Mouse (Mus musculus): ENCODE measurements at regions not wholly inside any gene's neighbourhood (a gene's known extent, or its start where the extent isn't known, plus 50 kb on each side); places are given as distances from the start of the nearest gene placed in this dataset.

GRCm38 (mm10) chr13:69987181-69987580 is 185.0 kb downstream of the Med10 start:
- Histone ChIP-seq H3K9me3 (ENCODE audit: control insufficient read depth, low read length) (no peaks in the 10 kb centered on the region), H3K9ac (ENCODE audit: low read depth, low read length) (no peak overlapping the region), H3K36me3 (ENCODE audit: control insufficient read depth, insufficient read depth, low read length) (no peaks in the 10 kb centered on the region), H3K4me2 (ENCODE audit: low read depth, low read length) (no peak overlapping the region), H3K4me3 (ENCODE audit: low read depth, low read length) (no peak overlapping the region), H3K4me1 (ENCODE audit: control insufficient read depth, insufficient read depth, low read length) (peaks cover 5% of the 10 kb centered on the region; the same call in 1 of the 2 replicates), H3K27me3 (replicated peaks; ENCODE audit: control insufficient read depth, insufficient read depth, low read length) (no peaks in the 10 kb centered on the region), H3K27ac (replicated peaks; ENCODE audit: low read depth, low read length) (no peak overlapping the region)
- WGBS: 27% methylated on average over 10 of the region's 10 CpGs
- ATAC-seq (ENCODE audit: low read depth) (no peak), DNase-seq (ENCODE audit: low spot score) (peak; percentile 76)

DNA sequence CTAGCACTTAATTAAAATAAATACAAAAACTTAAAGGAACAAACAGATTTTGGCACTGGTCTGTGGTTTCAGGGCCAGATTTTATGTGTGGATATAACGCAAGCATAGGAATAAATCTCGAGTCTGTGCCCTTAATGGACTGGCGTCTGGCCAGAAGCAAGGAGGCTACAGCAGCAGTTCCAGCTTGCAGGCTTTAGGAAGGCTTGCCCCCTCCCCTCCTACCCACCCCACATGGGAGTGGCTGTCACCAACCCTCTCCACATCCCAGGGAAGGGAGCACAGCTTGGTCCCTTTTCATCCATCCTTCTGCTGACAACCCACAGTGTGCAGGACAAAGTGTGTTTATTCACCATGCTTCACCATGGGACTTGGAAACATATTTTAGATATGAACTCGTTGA is 186.1 kb downstream of the Med10 start:
- Histone ChIP-seq H3K9me3 (ENCODE audit: control insufficient read depth, low read length) (no peaks in the 10 kb centered on the region), H3K27me3 (replicated peaks; ENCODE audit: control insufficient read depth, insufficient read depth, low read length) (no peaks in the 10 kb centered on the region), H3K4me2 (ENCODE audit: low read depth, low read length) (no peak overlapping the region), H3K9ac (ENCODE audit: low read depth, low read length) (no peak overlapping the region), H3K27ac (replicated peaks; ENCODE audit: low read depth, low read length) (no peak overlapping the region), H3K4me1 (ENCODE audit: control insufficient read depth, insufficient read depth, low read length) (peaks cover 5% of the 10 kb centered on the region; the same call in 1 of the 2 replicates), H3K4me3 (ENCODE audit: low read depth, low read length) (no peak overlapping the region), H3K36me3 (ENCODE audit: control insufficient read depth, insufficient read depth, low read length) (no peaks in the 10 kb centered on the region)
- ATAC-seq (ENCODE audit: low read depth) (no peak; the same call in 1 of the 2 replicates), DNase-seq (ENCODE audit: low spot score) (peak; percentile 48)
- WGBS: 39% methylated on average over 4 of the region's 4 CpGs

GRCm38 (mm10) chr13:69991253-69991891 is 189.2 kb downstream of the Med10 start:
- H3K27ac ChIP-seq (replicated peaks; ENCODE audit: low read depth, low read length): no peak overlapping the region
- no peaks in the 10 kb centered on the region for H3K36me3 ChIP-seq (ENCODE audit: control insufficient read depth, insufficient read depth, low read length)
- no peak overlapping the region for H3K4me2 ChIP-seq (ENCODE audit: low read depth, low read length)
- 32% methylated on average over 11 of the region's 11 CpGs for WGBS
- ATAC-seq (ENCODE audit: low read depth): no peak
- peaks cover 5% of the 10 kb centered on the region; the same call in 1 of the 2 replicates for H3K4me1 ChIP-seq (ENCODE audit: control insufficient read depth, insufficient read depth, low read length)
- no peak for DNase-seq (ENCODE audit: low spot score)
- H3K9ac ChIP-seq (ENCODE audit: low read depth, low read length): no peak overlapping the region
- H3K9me3 ChIP-seq (ENCODE audit: control insufficient read depth, low read length): no peaks in the 10 kb centered on the region
- no peak overlapping the region for H3K4me3 ChIP-seq (ENCODE audit: low read depth, low read length)
- H3K27me3 ChIP-seq (replicated peaks; ENCODE audit: control insufficient read depth, insufficient read depth, low read length): no peaks in the 10 kb centered on the region

GRCm38 (mm10) chr13:69991892-69992261 is 189.7 kb downstream of the Med10 start:
- H3K27ac ChIP-seq (replicated peaks; ENCODE audit: low read depth, low read length): no peak overlapping the region
- WGBS: 54% methylated on average over 14 of the region's 14 CpGs
- ATAC-seq (ENCODE audit: low read depth) (no peak), DNase-seq (ENCODE audit: low spot score) (no peak)
- H3K9ac ChIP-seq (ENCODE audit: low read depth, low read length): no peak overlapping the region
- no peak overlapping the region for H3K4me2 ChIP-seq (ENCODE audit: low read depth, low read length)
- H3K9me3 ChIP-seq (ENCODE audit: control insufficient read depth, low read length): no peaks in the 10 kb centered on the region
- H3K4me3 ChIP-seq (ENCODE audit: low read depth, low read length): no peak overlapping the region
- H3K27me3 ChIP-seq (replicated peaks; ENCODE audit: control insufficient read depth, insufficient read depth, low read length): no peaks in the 10 kb centered on the region
- H3K36me3 ChIP-seq (ENCODE audit: control insufficient read depth, insufficient read depth, low read length): no peaks in the 10 kb centered on the region
- peaks cover 5% of the 10 kb centered on the region; the same call in 1 of the 2 replicates for H3K4me1 ChIP-seq (ENCODE audit: control insufficient read depth, insufficient read depth, low read length)

DNA sequence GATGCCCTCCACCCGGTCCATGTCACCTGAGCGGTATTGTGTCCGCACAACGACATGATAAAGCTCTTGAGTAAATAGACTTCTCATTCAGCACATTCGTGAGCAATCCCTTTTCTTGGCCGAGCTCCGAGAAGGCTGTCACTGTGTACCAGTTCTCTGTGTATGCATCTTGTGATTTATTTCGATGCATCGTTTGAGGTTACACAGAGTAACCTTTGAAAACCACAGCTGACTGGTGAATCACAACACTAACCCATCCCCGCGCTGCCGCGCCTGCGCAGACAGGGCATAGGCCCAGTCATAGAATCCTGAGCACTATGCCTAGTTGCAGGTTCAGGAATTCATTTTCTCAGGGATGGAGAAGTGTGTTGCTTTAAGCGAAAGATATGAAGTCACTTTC is 201.4 kb downstream of the Med10 start:
- ATAC-seq (ENCODE audit: low read depth): no peak
- no peak for DNase-seq (ENCODE audit: low spot score)
- Histone ChIP-seq H3K36me3 (ENCODE audit: control insufficient read depth, insufficient read depth, low read length) (no peaks in the 10 kb centered on the region), H3K4me3 (ENCODE audit: low read depth, low read length) (no peak overlapping the region), H3K27ac (replicated peaks; ENCODE audit: low read depth, low read length) (no peak overlapping the region), H3K9ac (ENCODE audit: low read depth, low read length) (no peak overlapping the region), H3K27me3 (replicated peaks; ENCODE audit: control insufficient read depth, insufficient read depth, low read length) (no peaks in the 10 kb centered on the region), H3K9me3 (ENCODE audit: control insufficient read depth, low read length) (no peaks in the 10 kb centered on the region), H3K4me1 (ENCODE audit: control insufficient read depth, insufficient read depth, low read length) (no peaks in the 10 kb centered on the region), H3K4me2 (ENCODE audit: low read depth, low read length) (no peak overlapping the region)
- WGBS: 88% methylated on average over 15 of the region's 15 CpGs

DNA sequence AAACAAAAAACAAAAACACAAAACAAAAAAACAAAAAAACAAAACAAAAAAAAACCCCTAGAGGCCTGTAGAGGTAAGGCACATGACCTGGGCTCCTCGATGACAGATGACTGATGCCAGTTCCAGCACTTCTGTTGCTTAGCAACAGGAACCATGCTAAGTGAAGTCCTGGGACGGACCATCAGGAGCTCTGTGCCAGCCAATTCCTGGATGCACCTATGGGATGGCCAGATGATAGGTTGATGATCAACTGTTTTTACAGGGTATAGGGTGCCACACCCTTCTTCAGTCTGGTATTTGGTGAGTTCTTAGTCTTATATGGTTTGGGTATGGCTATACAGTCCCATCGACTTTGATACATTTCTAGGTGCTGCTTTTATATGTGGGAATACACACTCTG is 209.9 kb downstream of the Med10 start:
- WGBS: 55% methylated on average over 3 of the region's 3 CpGs
- no peaks in the 10 kb centered on the region for H3K4me1 ChIP-seq (ENCODE audit: control insufficient read depth, insufficient read depth, low read length)
- no peak for DNase-seq (ENCODE audit: low spot score)

DNA sequence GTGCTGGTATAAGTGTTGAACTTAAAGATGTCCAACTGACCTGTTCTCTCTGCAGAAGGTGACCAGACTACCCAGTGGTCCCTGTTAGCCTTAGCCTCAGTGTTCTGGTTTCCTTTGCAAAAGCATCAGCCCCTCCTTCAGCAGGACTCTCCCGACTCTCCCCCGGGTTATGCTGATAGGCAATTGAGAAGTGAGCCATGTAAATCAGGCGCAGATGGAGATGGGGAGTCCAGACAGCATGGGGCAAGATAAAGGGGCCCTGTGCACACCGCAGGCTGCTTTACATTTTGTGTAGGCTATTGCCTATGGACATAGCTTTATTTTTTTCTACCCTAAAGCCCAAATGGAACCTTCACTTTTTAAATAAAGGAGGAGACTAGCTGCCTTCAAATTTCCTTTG is 213.0 kb downstream of the Med10 start:
- 47% methylated on average over 4 of the region's 4 CpGs for WGBS
- DNase-seq (ENCODE audit: low spot score): no peak
- H3K27me3 ChIP-seq (replicated peaks; ENCODE audit: control insufficient read depth, insufficient read depth, low read length): no peaks in the 10 kb centered on the region
- no peak overlapping the region for H3K27ac ChIP-seq (replicated peaks; ENCODE audit: low read depth, low read length)
- H3K4me1 ChIP-seq (ENCODE audit: control insufficient read depth, insufficient read depth, low read length): no peaks in the 10 kb centered on the region
- no peak overlapping the region for H3K9ac ChIP-seq (ENCODE audit: low read depth, low read length)
- H3K4me3 ChIP-seq (ENCODE audit: low read depth, low read length): no peak overlapping the region
- H3K9me3 ChIP-seq (ENCODE audit: control insufficient read depth, low read length): no peaks in the 10 kb centered on the region
- ATAC-seq (ENCODE audit: low read depth): no peak
- no peak overlapping the region for H3K4me2 ChIP-seq (ENCODE audit: low read depth, low read length)
- H3K36me3 ChIP-seq (ENCODE audit: control insufficient read depth, insufficient read depth, low read length): no peaks in the 10 kb centered on the region

More for the DNA sequence above, 209.9 kb downstream of the Med10 start:
- Histone ChIP-seq H3K4me3 (ENCODE audit: low read depth, low read length) (no peak overlapping the region), H3K9me3 (ENCODE audit: control insufficient read depth, low read length) (no peaks in the 10 kb centered on the region), H3K36me3 (ENCODE audit: control insufficient read depth, insufficient read depth, low read length) (no peaks in the 10 kb centered on the region), H3K4me2 (ENCODE audit: low read depth, low read length) (no peak overlapping the region), H3K27me3 (replicated peaks; ENCODE audit: control insufficient read depth, insufficient read depth, low read length) (no peaks in the 10 kb centered on the region), H3K9ac (ENCODE audit: low read depth, low read length) (no peak overlapping the region), H3K27ac (replicated peaks; ENCODE audit: low read depth, low read length) (no peak overlapping the region)
- no peak for ATAC-seq (ENCODE audit: low read depth)

DNA sequence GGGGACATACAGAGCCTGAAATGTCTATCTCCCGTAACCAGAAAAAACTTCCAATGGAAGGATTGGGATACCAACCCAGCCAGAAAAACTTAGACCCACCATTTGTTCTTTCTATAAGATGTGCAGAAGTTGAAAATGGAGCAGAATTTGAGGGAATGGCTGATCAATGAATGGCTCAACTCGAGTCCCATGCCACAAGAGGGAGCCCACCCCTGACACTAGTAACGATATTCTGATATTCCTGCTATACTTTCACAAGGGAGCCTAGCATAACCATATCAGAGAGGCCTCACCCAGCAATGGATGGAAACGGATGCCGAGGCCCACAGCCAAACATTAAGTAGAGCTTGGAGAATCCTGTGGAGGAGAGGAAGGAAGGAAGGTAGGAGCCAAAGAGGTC is 215.3 kb downstream of the Med10 start:
- 75% methylated on average over 5 of the region's 5 CpGs for WGBS
- H3K9me3 ChIP-seq (ENCODE audit: control insufficient read depth, low read length): no peaks in the 10 kb centered on the region
- no peak overlapping the region for H3K4me2 ChIP-seq (ENCODE audit: low read depth, low read length)
- DNase-seq (ENCODE audit: low spot score) (no peak), ATAC-seq (ENCODE audit: low read depth) (no peak)
- no peaks in the 10 kb centered on the region for H3K27me3 ChIP-seq (replicated peaks; ENCODE audit: control insufficient read depth, insufficient read depth, low read length)
- H3K9ac ChIP-seq (ENCODE audit: low read depth, low read length): no peak overlapping the region
- no peaks in the 10 kb centered on the region for H3K36me3 ChIP-seq (ENCODE audit: control insufficient read depth, insufficient read depth, low read length)
- H3K27ac ChIP-seq (replicated peaks; ENCODE audit: low read depth, low read length): no peak overlapping the region
- no peak overlapping the region for H3K4me3 ChIP-seq (ENCODE audit: low read depth, low read length)
- no peaks in the 10 kb centered on the region for H3K4me1 ChIP-seq (ENCODE audit: control insufficient read depth, insufficient read depth, low read length)

Data from embryonic facial prominence, embryonic 14.5 days (tissue).